Mouse (Mus musculus) ES-CJ7 (cell line): Measurements from ENCODE around the gene 2610507B11Rik.

Source experiments
- DNase-seq: peaks from one replicate; pipeline ENCODE4 v3.0.0; 2011; ENCODE audit warnings: low read depth, low spot score

Gene 2610507B11Rik

DNA sequence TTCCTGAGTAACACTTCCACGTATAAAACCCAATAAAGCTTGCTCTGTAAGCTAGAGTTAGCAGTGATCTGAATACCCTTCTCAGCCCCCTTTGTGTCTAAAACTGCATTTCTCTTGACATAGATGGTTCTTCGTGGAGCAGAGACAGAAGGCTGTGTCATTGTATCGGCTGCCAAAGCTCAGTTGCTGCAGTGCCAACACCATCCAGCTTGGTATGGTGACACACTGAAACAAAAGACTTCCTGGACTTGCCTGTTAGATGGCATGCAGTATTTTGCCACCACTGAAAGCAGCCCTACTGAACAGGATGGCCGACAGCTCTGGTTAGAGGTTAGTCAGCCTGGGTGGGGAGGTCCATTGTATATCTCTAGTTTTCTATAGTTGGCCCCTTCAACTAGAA lies 18.0 kb downstream of the 2610507B11Rik start:
- no peak for DNase-seq

DNA sequence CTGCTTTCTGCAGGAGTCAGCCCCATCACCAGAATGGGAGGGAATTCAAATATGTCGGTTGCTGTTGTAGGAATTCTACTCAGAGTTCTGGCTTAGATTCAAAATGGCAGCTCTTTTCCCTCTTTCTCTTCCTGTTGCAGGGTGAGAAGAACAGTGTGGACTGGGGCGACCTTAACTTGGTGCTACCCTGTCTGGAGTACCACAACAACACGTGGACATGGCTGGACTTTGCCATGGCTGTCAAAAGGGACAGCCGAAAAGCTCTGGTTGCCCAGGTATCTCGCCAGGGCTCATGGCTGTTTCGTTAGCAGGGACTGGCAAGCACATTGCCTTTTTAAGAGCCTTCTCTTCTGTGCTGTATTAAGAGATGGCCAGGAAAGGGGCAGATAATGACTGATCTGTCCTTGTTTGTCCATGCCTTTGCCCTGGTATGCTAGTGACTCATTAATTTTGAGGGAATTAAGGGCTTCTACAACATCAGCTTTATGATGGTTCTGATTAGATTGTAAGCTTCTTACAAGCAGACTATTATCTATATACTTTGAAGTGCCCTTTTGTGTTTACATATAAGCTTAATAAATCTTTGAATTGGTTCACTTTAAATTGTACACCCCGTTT lies 27.7 kb downstream of the 2610507B11Rik start:
- no peak for DNase-seq

DNA sequence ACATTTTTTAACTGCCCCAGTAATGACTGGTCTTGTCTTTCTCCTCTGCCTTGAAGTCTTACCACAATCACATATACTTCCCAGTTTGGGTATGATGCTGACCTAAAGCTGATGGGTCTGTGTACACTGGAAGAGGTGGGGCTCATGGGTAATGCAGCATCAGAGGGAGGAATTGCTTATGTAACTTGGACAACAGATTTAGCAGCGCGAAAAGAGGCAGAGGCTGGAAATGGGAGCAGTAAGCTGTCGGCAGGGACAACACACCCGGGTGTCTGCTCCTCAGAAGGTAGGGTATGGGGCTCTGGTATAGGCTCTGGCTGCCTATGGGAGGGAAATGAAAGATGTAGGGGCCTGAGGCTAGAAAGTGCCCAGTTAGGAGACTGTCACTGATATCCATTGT lies 29.1 kb downstream of the 2610507B11Rik start, which contains the start of gene BC030499:
BC030499 (plus strand) TSS at position 188 of the 400 bp plus-strand sequence.
- no peak for DNase-seq

DNA sequence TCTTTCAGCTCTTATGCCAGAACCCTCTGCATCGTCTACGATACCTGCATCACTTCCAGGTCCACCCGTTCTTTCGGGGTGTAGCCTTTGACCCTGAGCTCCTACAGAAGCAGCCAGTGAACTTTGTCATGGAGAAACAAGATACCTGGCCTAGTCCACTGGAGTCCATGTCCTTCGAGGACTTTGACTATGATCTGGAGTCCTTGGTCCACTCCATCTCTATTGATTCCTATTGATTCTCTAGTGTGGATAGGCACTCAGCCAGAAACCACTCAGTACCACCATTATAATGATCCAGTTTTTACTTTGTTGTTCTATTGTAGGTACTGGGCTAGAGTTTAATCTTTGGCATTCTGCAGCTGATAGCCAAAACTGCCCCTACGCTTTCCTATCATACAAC lies 33.0 kb downstream of the 2610507B11Rik start:
- DNase-seq: no peak

DNA sequence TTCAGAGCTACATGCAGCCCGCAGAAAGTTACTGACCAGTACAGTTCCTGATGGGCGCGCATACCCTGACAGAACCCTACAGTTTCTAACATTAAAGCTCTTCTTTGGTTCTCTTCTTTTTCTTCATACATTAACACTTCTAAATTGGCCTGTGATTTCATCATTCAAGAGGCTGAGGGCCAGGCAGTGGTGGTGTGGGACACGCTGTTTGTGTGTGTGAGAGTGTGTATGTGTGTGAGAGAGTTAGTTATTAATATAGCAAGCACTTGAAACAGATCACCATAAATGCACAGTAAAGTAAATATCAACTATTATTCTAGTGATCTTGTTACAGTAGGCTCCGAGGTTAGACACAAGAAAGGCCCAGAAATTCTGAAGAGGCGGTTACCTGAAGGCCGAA lies 39.4 kb downstream of the 2610507B11Rik start:
- DNase-seq: no peak

- peak; percentile 92 for DNase-seq
Measured at GRCm38 (mm10) chr11:78301357-78302084, 40.0 kb downstream of the 2610507B11Rik start, which contains the start of gene Spag5. Gene Spag5, plus strand, starts transcription at chr11:78301529.

GRCm38 (mm10) chr11:78305272-78305671 lies 43.7 kb downstream of the 2610507B11Rik start:
- no peak for DNase-seq

- no peak for DNase-seq
Measured at GRCm38 (mm10) chr11:78310861-78311511, 49.4 kb downstream of the 2610507B11Rik start.

GRCm38 (mm10) chr11:78313662-78314061 lies 52.1 kb downstream of the 2610507B11Rik start:
- no peak for DNase-seq

DNA sequence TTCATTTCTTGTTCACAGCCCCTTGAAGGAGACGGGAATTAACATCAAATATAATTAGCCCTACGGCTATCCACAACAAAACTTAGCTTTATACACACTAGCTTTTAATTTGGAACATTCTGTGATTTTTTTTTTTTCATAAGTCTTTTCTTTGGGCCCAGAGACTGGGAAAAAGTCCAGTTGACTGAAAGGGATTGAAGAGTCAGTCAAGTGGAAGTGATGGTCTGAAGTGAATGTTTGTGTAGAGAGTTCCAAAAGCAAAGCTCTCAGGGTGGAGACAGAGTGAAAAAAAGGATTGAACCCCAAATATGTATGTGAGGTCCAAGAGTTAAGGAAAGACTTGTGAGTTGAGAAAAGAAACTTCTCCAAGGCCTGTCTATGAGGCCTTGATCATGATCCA lies 56.9 kb downstream of the 2610507B11Rik start:
- no peak for DNase-seq

- no peak for DNase-seq
Measured at GRCm38 (mm10) chr11:78322076-78322831, 60.7 kb downstream of the 2610507B11Rik start.

DNA sequence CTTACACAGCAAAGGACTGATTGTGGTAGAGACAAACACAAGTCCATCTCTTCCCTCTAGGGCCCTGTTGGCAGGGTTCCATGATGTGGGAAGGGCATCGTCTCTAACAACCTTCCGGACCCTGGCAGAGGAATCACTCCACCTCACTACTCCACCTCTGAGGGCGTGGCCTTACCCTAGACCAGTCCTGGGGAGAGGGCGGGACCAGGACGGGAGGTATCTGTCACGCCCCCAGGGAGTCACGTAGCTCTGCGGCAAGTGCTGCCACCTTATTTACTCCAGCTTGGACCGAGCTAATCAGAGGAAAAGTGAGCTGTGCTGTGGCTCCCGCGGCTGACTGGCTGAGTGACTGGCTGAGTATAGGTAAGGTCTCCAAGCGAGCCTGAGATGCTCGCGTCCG lies 61.3 kb downstream of the 2610507B11Rik start, which contains the start of gene Aldoc:
Aldoc (plus strand) TSS at position 109 of the 400 bp plus-strand sequence.
- DNase-seq: peak; percentile 96

DNA sequence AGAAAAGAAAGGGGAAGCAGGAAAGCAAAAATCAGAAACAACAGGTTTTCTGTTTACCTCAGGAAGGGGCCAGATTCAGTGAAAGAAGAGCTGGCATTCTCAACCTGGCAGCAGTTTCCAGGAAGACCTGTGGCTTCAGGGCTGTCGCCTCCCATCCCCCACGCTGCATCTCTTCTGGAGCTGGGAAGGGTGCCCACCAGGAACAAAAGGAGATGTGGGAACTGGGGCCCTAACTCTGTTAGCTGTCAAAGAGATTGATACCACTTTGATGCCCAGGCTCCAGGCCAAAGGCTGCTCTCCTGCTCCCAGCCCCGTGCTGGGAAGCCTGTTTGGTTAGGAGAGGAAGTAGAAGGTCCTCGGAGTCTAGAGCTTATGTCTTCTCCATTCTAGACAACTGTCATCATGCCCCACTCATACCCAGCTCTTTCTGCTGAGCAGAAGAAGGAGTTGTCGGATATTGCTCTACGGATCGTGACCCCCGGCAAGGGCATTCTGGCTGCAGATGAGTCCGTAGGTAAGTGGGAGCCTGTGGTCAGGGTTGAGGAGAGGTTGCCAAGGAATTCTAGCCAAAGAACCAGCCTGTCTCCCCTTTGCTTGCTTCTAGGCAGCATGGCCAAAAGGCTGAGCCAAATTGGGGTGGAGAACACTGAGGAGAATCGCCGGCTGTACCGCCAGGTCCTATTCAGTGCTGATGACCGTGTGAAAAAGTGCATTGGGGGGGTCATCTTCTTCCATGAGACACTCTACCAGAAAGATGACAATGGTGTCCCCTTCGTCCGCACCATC lies 62.6 kb downstream of the 2610507B11Rik start:
- no peak for DNase-seq

GRCm38 (mm10) chr11:78324965-78325364 lies 63.4 kb downstream of the 2610507B11Rik start:
- no peak for DNase-seq

GRCm38 (mm10) chr11:78327215-78327614 lies 65.7 kb downstream of the 2610507B11Rik start:
- DNase-seq: no peak

GRCm38 (mm10) chr11:78327634-78328511 lies 66.3 kb downstream of the 2610507B11Rik start, which contains the start of gene Pigs:
Gene Pigs, plus strand, starts transcription at chr11:78328415.
- peak; percentile 96 for DNase-seq

DNA sequence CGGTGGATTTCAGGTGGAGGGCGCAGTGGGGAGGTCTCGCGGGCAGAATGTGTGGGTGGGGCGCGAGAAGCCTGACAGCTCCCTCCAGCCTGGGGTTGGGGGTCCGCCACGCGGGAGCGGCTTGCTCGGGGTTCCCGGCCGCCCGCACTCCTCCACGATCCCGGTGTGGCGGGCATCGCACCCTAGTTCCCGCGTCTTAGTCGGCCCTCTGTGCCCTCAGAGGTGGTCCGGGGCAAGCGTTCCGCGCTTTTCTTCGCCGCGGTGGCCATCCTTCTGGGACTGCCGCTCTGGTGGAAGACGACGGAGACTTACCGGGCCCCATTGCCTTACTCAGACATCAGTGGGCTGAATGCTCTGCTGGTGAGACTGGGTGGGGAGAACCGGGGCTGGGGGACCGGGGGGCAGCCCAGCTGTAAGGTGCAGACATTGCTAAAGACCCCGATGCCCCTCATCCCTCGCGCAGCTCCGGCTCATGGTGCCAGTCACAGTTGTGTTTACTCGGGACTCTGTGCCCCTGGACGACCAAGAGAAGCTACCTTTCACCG lies 67.0 kb downstream of the 2610507B11Rik start:
- DNase-seq: no peak

DNA sequence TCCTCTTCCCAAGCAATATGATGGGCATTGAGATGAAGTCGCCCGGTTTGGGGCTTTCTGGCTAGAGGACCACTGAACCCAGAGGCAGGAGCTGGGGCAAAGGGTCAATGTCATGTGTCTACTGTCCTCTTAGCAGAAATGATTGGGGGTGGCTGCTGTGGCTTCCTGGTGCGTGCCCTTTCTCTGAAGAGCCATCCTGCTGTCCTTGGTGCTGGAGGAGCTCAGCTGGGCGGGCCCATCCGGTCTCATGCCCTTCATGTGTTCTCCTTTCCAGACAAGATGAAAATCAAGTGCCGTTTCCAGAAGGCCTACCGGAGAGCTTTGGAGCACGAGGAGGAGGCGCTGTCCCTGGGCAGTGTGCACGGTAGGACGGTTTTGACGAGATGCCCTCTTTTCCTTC lies 71.1 kb downstream of the 2610507B11Rik start:
- peak; percentile 29 for DNase-seq

DNA sequence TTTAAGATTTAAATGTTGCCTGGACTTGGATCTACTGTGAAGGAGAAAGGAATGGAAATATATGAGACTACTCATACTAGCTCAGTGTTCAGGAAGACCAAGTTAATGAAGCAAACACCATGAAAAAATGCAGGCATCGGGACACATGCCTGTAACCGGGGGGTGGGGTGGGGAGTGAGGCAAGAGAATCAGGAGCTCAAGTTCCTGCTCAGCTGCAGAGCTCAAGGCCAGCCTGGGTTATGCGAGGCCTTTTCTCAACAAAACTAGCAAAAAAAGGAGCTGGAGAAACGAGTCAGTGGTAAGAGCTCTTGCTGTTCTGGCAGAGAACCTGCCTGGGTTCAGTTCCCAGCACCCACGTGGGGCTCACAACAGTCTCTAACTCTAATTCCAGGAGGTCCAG lies 72.4 kb downstream of the 2610507B11Rik start:
- no peak for DNase-seq

DNA sequence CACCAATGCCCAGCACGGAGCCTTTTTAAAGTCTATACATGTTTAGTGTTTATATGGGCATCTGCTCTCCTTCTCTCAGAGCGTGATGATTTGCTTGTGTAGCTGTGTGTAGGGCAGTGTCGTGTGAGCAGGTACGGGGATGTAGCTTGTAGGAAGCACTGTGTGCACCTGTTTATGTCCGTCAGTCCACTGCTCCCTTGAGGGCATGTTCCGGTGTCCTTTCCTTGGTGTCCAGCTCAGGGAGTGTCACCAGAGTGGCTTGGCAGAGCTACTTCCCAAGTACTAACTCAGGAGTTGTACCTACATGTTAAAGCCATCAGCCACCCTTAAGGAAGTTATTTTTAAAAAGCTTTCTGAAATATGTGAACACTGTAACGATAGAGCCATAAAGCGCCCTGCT lies 75.5 kb downstream of the 2610507B11Rik start:
- DNase-seq: no peak
